Mouse (Mus musculus) splenic B cell, adult 2 months (primary cell): ENCODE measurements around the gene Dpp4.
A peak's percentile ranks its signal among the peaks of the same experiment; 100 is the strongest.

ENCODE experiments used
- DNase-seq: peaks from one replicate; pipeline ENCODE4 v3.0.0-alpha.2; 2011; ENCODE audit warnings: low read depth, low spot score
- H3K27me3 ChIP-seq: 2 replicates; pipeline ENCODE4 v1.6.1; 2012; ENCODE audit warnings: mild to moderate bottlenecking, low read length, moderate library complexity, mixed read lengths; ENCODE audit not compliant: control insufficient read depth, poor library complexity, insufficient read depth, severe bottlenecking
- H3K36me3 ChIP-seq: 2 replicates; pipeline ENCODE4 v1.6.1; 2012; ENCODE audit warnings: mild to moderate bottlenecking, low read length, moderate library complexity, mixed read lengths; ENCODE audit not compliant: control insufficient read depth, poor library complexity, insufficient read depth, severe bottlenecking

The Dpp4 gene

DNA sequence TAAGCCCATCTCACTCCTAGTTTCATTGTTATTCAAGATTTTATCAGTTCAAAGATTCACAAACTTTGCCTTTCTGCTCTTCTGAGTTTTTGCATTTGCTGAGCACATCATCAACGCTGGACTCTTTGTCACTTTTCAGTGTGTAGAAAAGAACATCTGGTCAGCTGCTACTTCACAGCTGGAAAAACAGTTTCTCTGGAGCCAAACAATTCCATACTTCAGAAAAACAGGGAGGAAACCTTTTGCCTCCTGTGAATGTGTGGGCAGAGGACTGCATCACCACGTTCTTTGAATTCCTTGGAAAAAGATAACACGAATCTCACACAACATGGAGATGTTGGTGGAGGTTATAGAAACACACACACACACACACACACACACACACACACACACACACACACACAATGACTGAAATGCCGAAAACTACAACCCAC, 11.3 kb upstream of the Dpp4 start:
- Histone ChIP-seq H3K36me3 (no peaks in the 10 kb centered on the region), H3K27me3 (no peaks in the 10 kb centered on the region)
- DNase-seq, result no peak

DNA sequence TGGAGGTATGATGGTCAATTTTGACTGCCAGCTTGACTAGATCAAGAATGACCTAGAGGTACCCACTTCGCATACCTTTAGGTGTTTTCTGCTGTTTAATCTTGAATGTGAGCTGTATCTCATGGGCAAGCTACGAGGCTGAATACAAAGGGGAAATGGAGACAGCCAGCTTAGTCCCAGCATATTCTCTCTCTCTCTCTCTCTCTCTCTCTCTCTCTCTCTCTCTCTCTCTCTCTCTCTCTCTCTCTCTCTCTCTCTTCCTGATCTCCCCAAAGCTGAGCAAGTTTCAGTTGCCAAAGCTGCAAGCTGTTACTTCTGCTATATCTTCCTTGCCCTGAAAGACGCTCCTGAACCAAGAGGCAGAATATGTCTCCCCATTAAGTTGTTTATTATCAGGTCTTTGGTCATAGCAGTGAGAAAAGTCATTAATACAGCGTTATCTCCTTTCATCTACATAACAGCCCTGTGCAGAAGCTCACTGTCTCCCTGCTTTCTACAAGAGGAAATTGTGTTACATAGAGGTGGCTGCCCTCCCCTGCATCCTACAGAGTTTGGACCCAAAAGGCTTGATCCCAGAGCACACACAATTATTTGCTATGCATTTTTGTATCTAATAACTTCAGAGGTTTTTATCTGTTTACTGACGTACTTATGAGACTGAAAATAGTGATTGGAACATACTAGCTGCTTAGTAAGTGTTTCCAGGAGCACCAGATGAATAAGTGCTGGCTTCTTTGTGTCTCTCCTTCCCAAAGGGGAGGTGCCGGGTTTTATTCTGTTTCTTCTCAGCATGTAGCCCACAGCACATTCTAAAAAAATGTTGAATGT, 10.7 kb upstream of the Dpp4 start:
- Histone ChIP-seq H3K27me3 (no peaks in the 10 kb centered on the region), H3K36me3 (no peaks in the 10 kb centered on the region)
- DNase-seq, result no peak

DNA sequence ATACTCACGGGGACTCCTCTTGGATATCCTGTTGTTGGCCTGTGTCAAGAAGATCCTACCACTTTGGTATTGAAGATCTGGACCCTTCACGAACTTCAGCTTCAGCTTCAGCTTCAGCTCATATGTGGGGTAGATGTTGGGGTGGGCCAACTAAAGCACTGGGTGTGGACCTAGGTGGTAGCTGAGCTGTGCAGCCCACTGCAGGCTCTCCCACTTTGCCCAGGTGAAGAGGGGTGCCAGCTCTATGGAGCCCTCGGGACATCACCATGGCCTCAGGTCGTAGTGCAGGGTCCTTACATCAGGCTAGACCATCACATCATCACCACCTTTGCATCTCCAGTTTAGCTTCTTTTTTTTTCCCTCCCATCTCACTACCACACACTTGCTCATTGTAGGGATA, 9.2 kb upstream of the Dpp4 start:
- Histone ChIP-seq H3K27me3 (no peaks in the 10 kb centered on the region), H3K36me3 (no peaks in the 10 kb centered on the region)
- DNase-seq, result no peak

DNA sequence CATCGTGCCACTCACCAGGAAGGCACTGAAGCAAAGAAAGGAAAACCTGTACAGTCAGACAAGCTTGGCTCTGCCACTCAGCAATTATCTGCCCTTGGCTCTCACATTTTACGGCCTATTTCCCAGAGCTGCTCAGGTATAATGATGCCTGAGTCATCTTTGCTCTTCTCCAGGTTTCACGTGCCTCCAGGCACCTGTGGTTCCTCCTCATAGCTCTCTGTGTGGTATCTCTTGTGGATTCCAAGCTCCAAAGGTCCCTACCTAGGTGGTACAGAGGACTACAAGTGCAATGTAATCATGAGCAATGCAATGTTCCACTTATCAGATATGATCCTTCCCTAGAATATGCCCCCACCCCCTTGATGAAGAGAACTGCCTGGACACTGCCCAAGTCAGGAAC, 8.0 kb upstream of the Dpp4 start:
- DNase-seq, result no peak
- Histone ChIP-seq H3K36me3 (no peaks in the 10 kb centered on the region), H3K27me3 (no peaks in the 10 kb centered on the region)

- H3K27me3 ChIP-seq, result no peaks in the 10 kb centered on the region
- H3K36me3 ChIP-seq, result no peaks in the 10 kb centered on the region
- no peak for DNase-seq
Measured at GRCm38 (mm10) chr2:62417233-62417632, 5.2 kb upstream of the Dpp4 start.

DNA sequence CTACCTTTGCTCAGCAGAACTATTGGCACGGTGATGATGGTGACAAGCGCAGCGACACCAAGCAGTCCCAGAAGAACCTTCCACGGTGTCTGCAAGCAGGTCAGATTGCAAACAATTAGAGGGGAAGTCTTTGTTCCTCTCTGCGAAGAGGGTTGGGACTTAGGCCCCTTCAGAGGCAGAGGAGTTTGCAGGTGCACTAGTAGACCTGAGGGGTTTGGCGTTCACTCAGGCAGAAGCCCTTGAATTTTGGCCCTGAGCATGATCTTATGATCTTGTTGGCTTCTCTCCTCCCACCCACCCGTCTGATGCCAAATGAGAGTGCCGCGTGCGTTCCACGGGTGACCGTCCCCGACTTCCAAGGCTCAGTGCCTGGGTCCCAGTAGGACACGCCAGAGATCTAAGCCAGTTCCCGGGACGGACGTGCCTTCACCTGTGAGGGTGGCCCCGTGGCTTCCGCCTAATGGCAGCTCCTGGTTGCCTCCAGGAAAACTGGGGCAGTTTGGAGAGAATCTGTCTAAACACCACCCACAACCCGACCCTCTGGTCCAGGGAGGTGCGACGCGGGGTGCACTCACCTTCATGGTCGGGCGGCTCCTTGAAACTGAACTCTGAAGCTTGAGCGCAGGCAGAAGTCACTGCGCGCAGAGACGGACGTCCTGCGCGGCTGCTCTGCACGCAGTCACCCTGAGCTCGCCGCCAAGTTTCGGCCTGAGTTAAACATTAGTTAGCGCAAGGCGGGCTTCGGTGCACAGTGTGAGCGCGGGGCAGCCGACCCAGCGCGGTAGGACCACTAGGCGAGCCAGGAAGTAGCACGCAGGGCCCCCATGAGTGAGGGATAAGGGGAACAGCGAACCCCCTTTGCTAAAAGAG, 585 bp downstream of the Dpp4 start:
- no peaks in the 10 kb centered on the region; the same call in 1 of the 2 replicates for H3K27me3 ChIP-seq
- peak; percentile 60 for DNase-seq
- no peaks in the 10 kb centered on the region for H3K36me3 ChIP-seq

DNA sequence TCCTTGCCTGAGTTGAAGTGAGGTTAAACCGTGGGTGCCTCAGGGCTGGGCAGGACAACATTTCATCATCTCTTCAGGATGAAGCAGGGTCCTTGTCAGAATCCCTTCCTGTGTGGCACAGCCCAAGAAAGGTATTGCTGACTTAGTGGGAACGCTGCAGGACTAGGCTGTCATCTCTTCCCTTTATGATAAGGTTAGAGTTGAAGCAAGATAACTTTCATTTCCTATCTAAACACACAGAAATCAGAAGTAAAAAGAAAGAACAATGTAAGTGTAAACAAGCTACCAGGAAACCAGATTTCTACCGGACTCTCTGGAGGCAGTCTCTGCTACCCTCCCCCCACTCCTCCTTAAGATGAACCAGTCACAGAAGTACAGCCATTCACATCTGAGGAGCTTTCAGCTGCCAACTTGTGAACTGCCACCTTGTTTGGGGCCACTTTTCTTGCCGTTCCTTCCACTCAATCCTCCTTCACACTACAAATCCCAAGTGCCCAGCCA, 3.3 kb downstream of the Dpp4 start:
- DNase-seq, result peak; percentile 32

GRCm38 (mm10) chr2:62408216-62408615, 3.8 kb downstream of the Dpp4 start:
- no peaks in the 10 kb centered on the region; the same call in 1 of the 2 replicates for H3K27me3 ChIP-seq
- H3K36me3 ChIP-seq, result no peaks in the 10 kb centered on the region
- DNase-seq, result peak; percentile 19

More for the DNA sequence above, 3.3 kb downstream of the Dpp4 start:
- no peaks in the 10 kb centered on the region; the same call in 1 of the 2 replicates for H3K27me3 ChIP-seq
- H3K36me3 ChIP-seq, result no peaks in the 10 kb centered on the region

DNA sequence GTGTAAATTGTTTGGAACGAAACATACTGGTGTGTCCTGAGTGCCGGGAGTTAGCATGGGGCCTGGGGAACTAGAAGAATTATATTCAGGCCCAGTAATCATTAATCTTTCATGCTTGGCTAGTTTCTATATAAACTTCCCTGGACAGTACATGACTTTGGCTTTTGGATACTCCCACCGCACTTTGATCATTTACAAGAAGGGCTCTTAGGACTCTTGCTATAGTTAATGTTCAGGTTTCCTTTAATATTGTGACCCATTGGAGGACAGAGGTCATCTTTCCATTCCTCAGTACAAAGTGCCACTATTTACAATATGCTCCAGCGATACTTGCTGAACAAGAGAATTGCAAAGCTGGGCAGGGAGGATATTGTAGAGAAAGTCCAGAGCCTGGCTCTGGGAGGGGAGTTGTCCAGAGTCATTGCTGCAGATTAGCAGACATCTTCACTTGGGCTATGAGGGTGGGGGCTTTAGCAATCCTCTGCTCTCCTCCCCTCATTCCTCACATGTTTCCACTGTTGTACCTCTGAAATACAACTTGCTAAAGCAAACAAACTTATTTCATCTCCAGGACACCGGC, 8.4 kb downstream of the Dpp4 start:
- DNase-seq, result no peak
- Histone ChIP-seq H3K27me3 (no peaks in the 10 kb centered on the region; the same call in 1 of the 2 replicates), H3K36me3 (no peaks in the 10 kb centered on the region)

- Histone ChIP-seq H3K36me3 (no peaks in the 10 kb centered on the region), H3K27me3 (no peaks in the 10 kb centered on the region)
- no peak for DNase-seq
Measured at GRCm38 (mm10) chr2:62401011-62401410, 11.0 kb downstream of the Dpp4 start.

DNA sequence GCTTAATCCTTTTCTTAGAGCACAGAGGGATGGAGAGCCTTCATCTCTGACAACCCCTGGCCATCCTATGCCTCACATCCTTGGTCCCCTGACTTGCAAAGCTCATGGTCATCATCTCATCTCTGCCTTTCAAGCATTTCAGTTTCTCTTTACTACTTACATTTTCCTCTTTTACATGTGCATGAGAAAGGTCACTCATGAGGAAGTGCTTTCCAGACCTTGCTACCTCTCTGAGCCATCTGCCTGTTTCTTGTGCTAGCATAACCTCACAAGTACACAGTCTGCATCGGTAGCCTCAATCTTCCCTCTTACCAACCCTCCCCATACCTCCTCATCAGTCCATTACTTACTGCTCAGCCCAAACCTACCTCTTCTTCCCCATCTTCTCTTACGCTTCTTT, 12.2 kb downstream of the Dpp4 start:
- Histone ChIP-seq H3K27me3 (no peaks in the 10 kb centered on the region), H3K36me3 (no peaks in the 10 kb centered on the region)
- peak; percentile 25 for DNase-seq

DNA sequence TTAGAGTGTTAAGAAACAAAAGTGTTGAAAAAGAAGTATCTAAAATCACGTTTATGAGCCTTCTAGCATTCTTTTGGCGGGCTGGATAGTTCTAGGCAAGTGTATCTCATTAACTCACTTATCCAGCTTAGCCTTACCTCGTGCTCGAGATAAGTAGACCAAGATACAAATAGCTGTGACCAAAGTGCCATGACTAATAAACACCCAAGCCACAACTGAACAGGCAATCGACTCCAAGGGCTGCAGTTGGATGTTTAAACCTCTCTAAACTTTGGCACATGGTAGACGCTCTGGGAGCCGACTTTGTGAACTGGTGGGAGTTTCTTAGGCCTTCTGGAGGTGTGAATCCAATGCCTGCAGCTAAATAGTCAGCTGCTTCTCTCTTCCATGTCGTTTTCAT, 12.7 kb downstream of the Dpp4 start:
- Histone ChIP-seq H3K36me3 (no peaks in the 10 kb centered on the region), H3K27me3 (no peaks in the 10 kb centered on the region)
- DNase-seq, result no peak

- DNase-seq, result no peak
- Histone ChIP-seq H3K27me3 (no peaks in the 10 kb centered on the region), H3K36me3 (no peaks in the 10 kb centered on the region)
Measured at GRCm38 (mm10) chr2:62398115-62398875, 13.7 kb downstream of the Dpp4 start.

- no peak for DNase-seq
- Histone ChIP-seq H3K27me3 (no peaks in the 10 kb centered on the region), H3K36me3 (no peaks in the 10 kb centered on the region)
Measured at GRCm38 (mm10) chr2:62397661-62398060, 14.4 kb downstream of the Dpp4 start.
